Mouse (Mus musculus): ENCODE data around the gene Mterf1a. TPM values are rescaled to one million over a fixed set of nuclear protein-coding genes. Genes with fewer than 3 reads are reported as not detected.
A peak's percentile ranks its signal among the peaks of the same experiment; 100 is the strongest.
"Not testable (repeated sequence)": the region's sequence is repeated elsewhere in the genome, so short reads cannot be mapped to it uniquely, and the experiment has no call there.

The Mterf1a gene
- polyA plus RNA-seq (2012; rRNA removed) = 6.2 and 7.2 TPM in 2 replicates

GRCm38 (mm10) chr5:3893459-3894293 lies at the start of gene Mterf1a:
TSS of gene Mterf1a (minus strand) at chr5:3893933.
- not testable (repeated sequence) for DNase-seq (ENCODE audit: low spot score)

GRCm38 (mm10) chr5:3943169-3943568 lies 49.4 kb upstream of the Mterf1a start:
- DNase-seq (ENCODE audit: low spot score) = not testable (repeated sequence)

GRCm38 (mm10) chr5:3941240-3941639 lies 47.5 kb upstream of the Mterf1a start:
- no peak for DNase-seq (ENCODE audit: low spot score)

- no peak for DNase-seq (ENCODE audit: low spot score)
Observed at GRCm38 (mm10) chr5:3939335-3939734, 45.6 kb upstream of the Mterf1a start.

GRCm38 (mm10) chr5:3938905-3939304 lies 45.2 kb upstream of the Mterf1a start:
- DNase-seq (ENCODE audit: low spot score) = no peak

GRCm38 (mm10) chr5:3935778-3936554 lies 42.2 kb upstream of the Mterf1a start:
- no peak for DNase-seq (ENCODE audit: low spot score)

- no peak for DNase-seq (ENCODE audit: low spot score)
Observed at GRCm38 (mm10) chr5:3935266-3935665, 41.5 kb upstream of the Mterf1a start.

GRCm38 (mm10) chr5:3933551-3933950 lies 39.8 kb upstream of the Mterf1a start:
- no peak for DNase-seq (ENCODE audit: low spot score)

- no peak for DNase-seq (ENCODE audit: low spot score)
Observed at GRCm38 (mm10) chr5:3931636-3932035, 37.9 kb upstream of the Mterf1a start.

- no peak for DNase-seq (ENCODE audit: low spot score)
Observed at GRCm38 (mm10) chr5:3930760-3931159, 37.0 kb upstream of the Mterf1a start.

GRCm38 (mm10) chr5:3928690-3929046 lies 34.9 kb upstream of the Mterf1a start:
- DNase-seq (ENCODE audit: low spot score) = peak; percentile 26

- peak; percentile 74 for DNase-seq (ENCODE audit: low spot score)
Observed at GRCm38 (mm10) chr5:3927801-3928689, 34.3 kb upstream of the Mterf1a start, which contains the start of gene Akap9. TSS of gene Akap9 (plus strand) at chr5:3928054.

GRCm38 (mm10) chr5:3926666-3927065 lies 32.9 kb upstream of the Mterf1a start:
- no peak for DNase-seq (ENCODE audit: low spot score)

GRCm38 (mm10) chr5:3922350-3922749 lies 28.6 kb upstream of the Mterf1a start:
- DNase-seq (ENCODE audit: low spot score) = no peak

- no peak for DNase-seq (ENCODE audit: low spot score)
Observed at GRCm38 (mm10) chr5:3905471-3905870, 11.7 kb upstream of the Mterf1a start.

- not testable (repeated sequence) for DNase-seq (ENCODE audit: low spot score)
Observed at GRCm38 (mm10) chr5:3894294-3894619, 524 bp upstream of the Mterf1a start.

GRCm38 (mm10) chr5:3889201-3889600 lies 4.5 kb downstream of the Mterf1a start:
- DNase-seq (ENCODE audit: low spot score) = no peak

- not testable (repeated sequence) for DNase-seq (ENCODE audit: low spot score)
Observed at GRCm38 (mm10) chr5:3886862-3887261, 6.9 kb downstream of the Mterf1a start.

GRCm38 (mm10) chr5:3873485-3873884 lies 20.2 kb downstream of the Mterf1a start:
- DNase-seq (ENCODE audit: low spot score) = no peak

- DNase-seq (ENCODE audit: low spot score) = no peak
Observed at GRCm38 (mm10) chr5:3872348-3872747, 21.4 kb downstream of the Mterf1a start.

GRCm38 (mm10) chr5:3870161-3870560 lies 23.6 kb downstream of the Mterf1a start:
- DNase-seq (ENCODE audit: low spot score) = no peak

- no peak for DNase-seq (ENCODE audit: low spot score)
Observed at GRCm38 (mm10) chr5:3845026-3845425, 48.7 kb downstream of the Mterf1a start, which contains the start of gene Lrrd1. TSS of gene Lrrd1 (plus strand) at chr5:3845173.
